Mouse (Mus musculus) kidney, embryonic 15.5 days (tissue): ENCODE measurements around the gene Vps51. TPM values are rescaled to one million over a fixed set of nuclear protein-coding genes. Genes with fewer than 3 reads are reported as not detected.

Experiments used
- ATAC-seq: fragments of 200-750 bp; cut with Nextera tagmentation; replicated peaks from 2 replicates; pipeline ENCODE4 v1.8.0; 2017; ENCODE audit warnings: moderate TSS enrichment; ENCODE audit not compliant: low FRiP score
- H3K27ac ChIP-seq: fragments of 300-500 bp; sonication (generic); 2 replicates; pipeline ENCODE4 v1.5.1; 2015; ENCODE audit warnings: mild to moderate bottlenecking, inconsistent platforms
- H3K27me3 ChIP-seq: fragments of 300-500 bp; sonication (generic); 2 replicates; pipeline ENCODE4 v1.6.1; 2015; ENCODE audit warnings: inconsistent platforms
- H3K36me3 ChIP-seq: fragments of 300-500 bp; sonication (generic); 2 replicates; pipeline ENCODE4 v1.6.1; 2015; ENCODE audit warnings: inconsistent platforms
- H3K4me1 ChIP-seq: fragments of 300-500 bp; sonication (generic); 2 replicates; pipeline ENCODE4 v1.6.1; 2015; ENCODE audit warnings: inconsistent platforms
- H3K4me2 ChIP-seq: fragments of 300-500 bp; sonication (generic); 2 replicates; pipeline ENCODE4 v1.6.1; 2015; ENCODE audit warnings: moderate library complexity, mild to moderate bottlenecking, inconsistent platforms
- H3K4me3 ChIP-seq: fragments of 300-500 bp; sonication (generic); replicated peaks from 2 replicates; pipeline ENCODE4 v1.5.1; 2015; ENCODE audit warnings: mild to moderate bottlenecking, inconsistent platforms
- H3K9ac ChIP-seq: fragments of 300-500 bp; sonication (generic); 2 replicates; pipeline ENCODE4 v1.6.1; 2015; ENCODE audit warnings: mild to moderate bottlenecking, inconsistent platforms
- H3K9me3 ChIP-seq: fragments of 300-500 bp; sonication (generic); replicated peaks from 2 replicates; pipeline ENCODE4 v1.6.1; 2016; ENCODE audit warnings: inconsistent platforms
- WGBS: fragments of 180-500 bp; shearing (Covaris S2); methylation state at CpG from one replicate; pipeline ENCODE4 v1.1.7; 2015; ENCODE audit warnings: mixed read lengths; 5-methylcytosine and 5-hydroxymethylcytosine counted together
- polyA plus RNA-seq: library from polyadenylated mRNA; unstranded; fragments of >200 nt; fragmentation: Nextera tagmentation; extraction: Ambion mirVana; gene quantifications from 2 replicates; pipeline ENCODE4 v1.2.1, GENCODE M21; 2015

The Vps51 gene
- polyA plus RNA-seq, 1 experiment from 2014 or later, result 78.5 TPM

DNA sequence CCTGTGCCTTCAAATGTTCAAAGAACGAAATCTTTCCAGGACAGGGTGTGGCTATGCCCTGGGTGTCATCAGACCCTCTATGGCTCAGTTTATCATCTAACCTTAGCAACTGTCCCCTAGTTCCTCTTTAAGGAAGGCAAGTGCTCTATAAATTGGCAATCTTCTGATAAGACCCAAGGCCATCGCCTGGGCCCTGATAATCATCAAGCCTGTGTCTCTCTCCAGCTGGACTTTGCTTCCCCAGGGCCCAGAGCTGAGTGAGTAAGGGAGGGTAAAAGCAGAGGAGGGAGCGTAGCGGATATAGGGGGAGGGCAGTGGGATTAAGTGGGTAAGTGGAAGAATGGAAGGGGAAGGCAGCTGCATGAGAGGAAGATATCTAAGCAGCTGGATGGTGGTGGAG, 27.4 kb upstream of the Vps51 start:
- ATAC-seq, result no peak

DNA sequence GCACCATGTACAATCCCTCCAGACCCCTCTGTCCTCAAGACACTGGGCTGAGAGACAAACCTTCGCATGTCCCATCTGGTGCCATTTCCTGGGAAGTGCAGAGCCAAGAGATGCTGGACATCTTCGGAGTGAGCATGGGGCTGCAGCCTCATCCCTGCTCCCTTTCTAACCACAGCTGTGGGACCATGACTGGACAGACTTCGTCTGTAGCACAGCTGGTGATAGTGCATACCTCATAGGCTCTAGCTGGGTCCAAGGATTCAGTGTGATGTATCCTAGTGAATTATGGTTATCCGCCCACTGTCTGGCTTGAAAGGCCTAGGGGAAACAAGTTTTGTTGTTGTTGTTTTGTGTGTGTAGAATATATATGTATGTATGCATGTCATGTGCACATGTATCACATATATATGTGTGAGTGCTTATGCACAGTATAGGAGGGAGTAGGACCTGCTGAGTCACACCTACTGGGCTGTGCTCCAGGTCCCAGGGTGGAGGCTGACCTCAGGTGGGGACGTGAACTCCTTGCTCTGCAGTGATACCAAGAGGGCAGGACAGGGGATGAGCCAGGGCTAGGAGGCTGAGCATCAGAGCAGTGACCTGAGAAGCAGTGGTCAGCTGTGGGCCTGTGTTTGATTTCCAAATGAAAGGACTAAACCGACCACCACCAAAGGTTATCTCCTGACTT, 25.3 kb upstream of the Vps51 start:
- Histone ChIP-seq H3K4me3 (no peak overlapping the region), H3K27ac (no peak overlapping the region), H3K4me2 (no peak overlapping the region), H3K4me1 (no peaks in the 10 kb centered on the region), H3K9me3 (no peaks in the 10 kb centered on the region), H3K27me3 (no peaks in the 10 kb centered on the region), H3K36me3 (peaks cover 26% of the 10 kb centered on the region), H3K9ac (no peak overlapping the region)
- WGBS, result 79% methylated on average over 6 of the region's 6 CpGs
- no peak for ATAC-seq

More for the DNA sequence above, 27.4 kb upstream of the Vps51 start:
- Histone ChIP-seq H3K9ac (no peak overlapping the region; the same call in 1 of the 2 replicates), H3K4me2 (no peak overlapping the region), H3K9me3 (no peaks in the 10 kb centered on the region), H3K4me1 (no peaks in the 10 kb centered on the region), H3K27me3 (no peaks in the 10 kb centered on the region), H3K4me3 (no peak overlapping the region), H3K36me3 (peaks cover 7% of the 10 kb centered on the region), H3K27ac (no peak overlapping the region)
- 83% methylated on average over 4 of the region's 4 CpGs for WGBS

DNA sequence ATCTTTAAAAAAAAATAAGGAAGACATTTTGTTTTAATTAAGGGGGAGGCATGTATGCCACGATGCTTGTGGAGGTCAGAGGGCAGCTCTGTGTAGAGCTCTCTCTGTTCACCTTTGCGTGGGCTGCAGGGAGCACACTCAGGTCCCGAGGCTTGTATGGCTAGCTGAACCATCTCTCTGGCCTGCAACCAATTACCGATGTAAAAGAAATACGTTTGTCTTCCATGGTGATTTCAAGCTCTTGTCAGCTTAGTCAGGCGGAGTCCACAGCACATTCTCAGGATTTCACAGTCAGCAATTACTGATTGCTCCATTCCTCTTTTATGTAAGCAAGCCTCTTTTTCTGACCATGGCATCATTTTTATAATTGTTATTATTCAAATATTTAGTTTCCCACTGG, 24.2 kb upstream of the Vps51 start:
- no peak overlapping the region for H3K4me2 ChIP-seq
- no peaks in the 10 kb centered on the region for H3K27me3 ChIP-seq
- H3K27ac ChIP-seq, result no peak overlapping the region
- no peaks in the 10 kb centered on the region for H3K4me1 ChIP-seq
- no peak overlapping the region for H3K4me3 ChIP-seq
- ATAC-seq, result no peak
- WGBS, result 56% methylated on average over 6 of the region's 6 CpGs
- H3K36me3 ChIP-seq, result peaks cover 29% of the 10 kb centered on the region
- H3K9me3 ChIP-seq, result no peaks in the 10 kb centered on the region
- no peak overlapping the region for H3K9ac ChIP-seq

- H3K36me3 ChIP-seq, result peaks cover 60% of the 10 kb centered on the region
- H3K27ac ChIP-seq, result no peak overlapping the region
- no peak for ATAC-seq
- H3K27me3 ChIP-seq, result no peaks in the 10 kb centered on the region
- H3K4me1 ChIP-seq, result no peaks in the 10 kb centered on the region
- 86% methylated on average over 3 of the region's 3 CpGs for WGBS
- no peak overlapping the region for H3K4me2 ChIP-seq
- no peaks in the 10 kb centered on the region for H3K9me3 ChIP-seq
- no peak overlapping the region for H3K4me3 ChIP-seq
- no peak overlapping the region for H3K9ac ChIP-seq
Observed at GRCm38 (mm10) chr19:6097847-6098246, 20.8 kb upstream of the Vps51 start.

- no peaks in the 10 kb centered on the region for H3K9me3 ChIP-seq
- H3K4me2 ChIP-seq, result no peak within 1 kb of the TSS
- H3K27ac ChIP-seq, result no peak within 1 kb of the TSS
- no peaks in the 10 kb centered on the region for H3K27me3 ChIP-seq
- H3K4me3 ChIP-seq, result no peak within 1 kb of the TSS
- no peaks in the 10 kb centered on the region for H3K4me1 ChIP-seq
- no peak for ATAC-seq
- no peak within 1 kb of the TSS for H3K9ac ChIP-seq
- WGBS, result 86% methylated on average over 7 of the region's 7 CpGs
- peaks cover 86% of the 10 kb centered on the region for H3K36me3 ChIP-seq
Observed at GRCm38 (mm10) chr19:6094119-6094518, 17.1 kb upstream of the Vps51 start, which contains the start of gene AC131692.1. TSS of gene AC131692.1 (plus strand) at chr19:6094419.

DNA sequence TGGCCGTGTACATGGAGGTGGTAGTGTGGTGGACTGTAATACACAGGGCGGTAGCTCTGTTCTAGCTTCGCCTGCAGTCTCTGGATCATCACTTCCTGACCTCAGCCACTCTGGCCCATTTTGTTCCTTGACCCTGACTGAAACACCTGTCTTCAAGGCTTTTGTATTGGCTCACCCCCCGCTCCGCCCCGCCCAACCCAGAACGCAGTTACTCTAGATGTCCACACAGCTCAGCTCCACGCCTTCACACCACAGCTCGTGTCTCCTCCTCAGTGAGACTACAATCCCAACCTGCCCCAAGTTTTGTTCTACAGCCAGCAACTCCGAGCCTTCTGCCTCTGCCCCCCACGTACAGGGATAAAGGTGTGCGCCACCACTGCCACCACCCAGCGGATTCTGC, 11.8 kb upstream of the Vps51 start:
- Histone ChIP-seq H3K36me3 (peaks cover 77% of the 10 kb centered on the region), H3K4me1 (peaks cover 15% of the 10 kb centered on the region), H3K27me3 (no peaks in the 10 kb centered on the region), H3K9ac (no peak overlapping the region), H3K27ac (no peak overlapping the region), H3K4me2 (no peak overlapping the region), H3K9me3 (no peaks in the 10 kb centered on the region), H3K4me3 (no peak overlapping the region)
- 91% methylated on average over 13 of the region's 13 CpGs for WGBS
- ATAC-seq, result no peak

- H3K9me3 ChIP-seq, result no peaks in the 10 kb centered on the region
- peak overlapping the region; percentile 80 for H3K4me2 ChIP-seq
- no peaks in the 10 kb centered on the region for H3K27me3 ChIP-seq
- H3K27ac ChIP-seq, result peak overlapping the region; percentile 72
- H3K36me3 ChIP-seq, result peaks cover 73% of the 10 kb centered on the region
- peak overlapping the region; percentile 67 for H3K9ac ChIP-seq
- peak; percentile 81 for ATAC-seq
- H3K4me1 ChIP-seq, result peaks cover 23% of the 10 kb centered on the region
- H3K4me3 ChIP-seq, result peak overlapping the region; percentile 64
- under 1% methylated on average over 17 of the region's 17 CpGs for WGBS
Observed at GRCm38 (mm10) chr19:6085417-6085879, 8.4 kb upstream of the Vps51 start.

DNA sequence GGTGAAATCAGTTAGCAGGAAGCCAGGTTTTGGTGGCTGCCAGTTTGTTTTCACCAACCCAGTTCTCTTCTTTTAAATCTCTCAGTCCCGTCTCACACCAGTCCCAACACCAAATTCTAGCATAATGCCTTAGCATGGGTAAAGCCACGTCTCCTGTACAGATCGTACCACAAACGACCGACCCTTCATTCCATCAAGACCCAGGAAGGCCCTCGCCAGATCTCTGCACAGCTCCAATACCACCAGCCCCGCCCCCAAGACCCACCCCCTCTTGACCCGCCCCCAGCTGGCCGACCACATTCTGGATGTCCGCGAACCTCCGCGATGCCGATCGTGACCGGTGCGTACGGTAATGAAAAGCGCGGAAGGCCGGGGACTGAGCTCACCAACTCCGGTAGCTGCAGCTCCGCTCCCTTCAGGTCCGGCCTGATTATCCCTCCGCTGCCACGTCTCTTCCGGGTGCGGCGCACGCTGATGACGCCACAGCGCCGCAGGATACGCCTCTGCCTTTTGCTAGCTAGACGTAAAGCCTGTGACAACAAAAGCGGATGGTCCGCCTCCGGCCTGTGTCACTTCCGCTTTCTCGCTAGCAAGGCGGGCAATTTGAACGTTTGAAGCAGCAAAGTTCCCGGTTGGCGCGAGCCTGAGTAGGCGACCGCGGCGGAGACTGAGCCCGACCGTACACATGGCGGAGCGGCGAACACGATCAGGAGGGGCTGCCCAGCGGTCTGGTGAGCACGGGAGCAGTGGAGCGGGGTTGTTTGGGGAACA, 7.6 kb upstream of the Vps51 start, which contains the start of the genes Zfpl1 and Cdca5:
TSS of gene Zfpl1 (minus strand) at position 479 of the 771 bp plus-strand sequence.
TSS of gene Cdca5 (plus strand) at position 506 of the 771 bp plus-strand sequence.
- Histone ChIP-seq H3K9ac (peak within 1 kb of the TSS; percentile 67), H3K4me3 (peak within 1 kb of the TSS; percentile 64), H3K27me3 (no peaks in the 10 kb centered on the region), H3K9me3 (no peaks in the 10 kb centered on the region), H3K27ac (peak within 1 kb of the TSS; percentile 72), H3K4me2 (peak within 1 kb of the TSS; percentile 80), H3K4me1 (peaks cover 23% of the 10 kb centered on the region), H3K36me3 (peaks cover 73% of the 10 kb centered on the region)
- peak; percentile 89 for ATAC-seq
- WGBS, result under 1% methylated on average over 58 of the region's 58 CpGs

DNA sequence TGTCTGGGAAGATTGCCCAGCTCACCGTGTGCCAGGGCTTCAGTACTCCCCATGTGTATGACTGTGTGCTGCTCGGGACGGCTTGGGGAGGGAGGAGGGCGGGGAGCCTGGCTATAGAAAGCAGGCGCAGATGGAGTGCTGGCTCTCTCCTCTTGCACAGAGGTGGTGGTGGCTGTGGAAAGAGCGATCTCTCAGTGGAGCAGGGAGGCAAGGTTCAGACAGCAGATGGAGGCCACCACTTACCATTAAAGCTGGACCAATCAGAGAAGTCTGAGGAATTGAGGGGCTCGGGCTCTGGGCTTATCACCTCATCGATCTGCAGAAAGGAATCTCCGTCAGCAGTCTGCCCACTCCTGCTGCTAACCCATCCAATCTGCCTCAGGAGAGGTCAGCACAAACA, 5.1 kb upstream of the Vps51 start, which contains the start of gene Gm28374:
TSS of gene Gm28374 (minus strand) at position 101 of the 400 bp plus-strand sequence.
- Histone ChIP-seq H3K36me3 (peaks cover 53% of the 10 kb centered on the region), H3K9me3 (no peaks in the 10 kb centered on the region), H3K27ac (no peak within 1 kb of the TSS), H3K9ac (no peak within 1 kb of the TSS), H3K4me1 (peaks cover 32% of the 10 kb centered on the region), H3K4me2 (no peak within 1 kb of the TSS), H3K27me3 (no peaks in the 10 kb centered on the region), H3K4me3 (peak within 1 kb of the TSS; percentile 64; the same call in 1 of the 2 replicates)
- 90% methylated on average over 9 of the region's 9 CpGs for WGBS
- no peak for ATAC-seq

DNA sequence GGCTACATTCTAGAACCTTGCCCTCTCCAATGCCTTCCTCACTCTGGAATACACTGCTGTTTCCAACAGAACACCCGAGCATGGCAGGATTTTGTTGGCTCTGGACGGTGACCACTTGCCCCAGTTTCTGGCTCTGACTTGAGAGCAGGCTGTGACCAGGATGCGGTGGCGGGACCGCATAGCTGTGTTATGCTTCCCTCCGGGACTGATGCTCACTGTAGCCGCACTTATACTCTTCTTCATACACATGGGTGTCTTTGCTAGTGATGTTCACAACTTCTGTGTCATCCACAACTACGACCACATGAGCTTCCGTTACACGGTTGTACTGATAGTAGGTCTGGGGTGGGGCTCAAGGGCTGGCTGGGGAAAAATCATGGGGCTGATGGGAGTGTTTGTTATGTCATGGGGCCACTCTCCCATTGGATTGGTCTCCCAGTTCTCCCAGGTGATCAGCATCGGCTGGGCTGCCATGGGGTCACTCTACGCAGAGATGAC, 3.0 kb upstream of the Vps51 start, which contains the start of gene Tmem262:
TSS of gene Tmem262 (plus strand) at position 51 of the 498 bp plus-strand sequence.
- Histone ChIP-seq H3K4me3 (no peak within 1 kb of the TSS), H3K9me3 (no peaks in the 10 kb centered on the region), H3K4me2 (no peak within 1 kb of the TSS), H3K9ac (no peak within 1 kb of the TSS), H3K4me1 (peaks cover 39% of the 10 kb centered on the region), H3K36me3 (peaks cover 47% of the 10 kb centered on the region), H3K27me3 (no peaks in the 10 kb centered on the region), H3K27ac (no peak within 1 kb of the TSS)
- 92% methylated on average over 12 of the region's 12 CpGs for WGBS
- ATAC-seq, result no peak

DNA sequence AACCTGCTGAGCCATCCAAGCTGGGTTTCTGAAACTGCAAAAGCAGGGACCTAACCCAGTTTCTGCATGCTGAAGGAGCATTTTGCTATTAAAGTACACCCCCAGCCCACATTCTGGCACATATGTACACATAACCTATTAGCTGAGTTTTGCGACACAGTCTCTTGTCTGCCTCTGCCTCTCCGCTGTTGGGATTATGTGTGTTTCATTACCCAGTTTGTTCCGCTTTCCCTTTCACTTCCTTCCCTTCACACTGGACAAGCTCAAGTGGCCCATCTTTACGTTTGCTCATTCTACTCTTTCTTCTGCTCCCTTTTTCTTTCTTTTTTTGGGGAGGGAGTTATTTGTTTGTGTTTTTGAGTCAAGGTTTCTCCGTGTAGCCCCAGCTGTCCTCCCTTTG, 3.1 kb downstream of the Vps51 start:
- H3K4me3 ChIP-seq, result no peak overlapping the region
- peaks cover 56% of the 10 kb centered on the region for H3K36me3 ChIP-seq
- H3K4me2 ChIP-seq, result no peak overlapping the region
- ATAC-seq, result no peak
- H3K27me3 ChIP-seq, result no peaks in the 10 kb centered on the region
- no peak overlapping the region for H3K27ac ChIP-seq
- 87% methylated on average over 5 of the region's 5 CpGs for WGBS
- H3K9me3 ChIP-seq, result no peaks in the 10 kb centered on the region
- peaks cover 30% of the 10 kb centered on the region for H3K4me1 ChIP-seq
- H3K9ac ChIP-seq, result no peak overlapping the region

DNA sequence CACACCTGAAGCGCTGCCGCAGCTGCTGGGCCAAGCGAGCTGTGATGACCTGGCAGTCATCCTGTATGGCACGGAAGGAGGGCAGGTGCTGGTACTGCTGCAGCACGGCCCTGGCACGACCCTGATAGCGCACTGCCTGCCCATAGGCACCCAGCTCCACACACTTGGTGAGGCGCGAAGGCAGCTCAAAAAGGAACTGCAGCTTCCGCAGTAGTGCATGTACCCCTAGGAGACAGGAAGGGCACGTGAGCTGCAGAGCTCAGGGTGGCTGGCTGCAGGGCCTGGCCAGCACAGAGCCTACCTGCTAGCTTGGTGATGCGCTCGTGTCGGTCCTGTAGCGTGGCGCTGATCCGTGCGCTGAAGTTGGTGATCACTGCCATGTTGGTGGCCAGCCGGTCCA, 5.8 kb downstream of the Vps51 start:
- peaks cover 40% of the 10 kb centered on the region for H3K4me1 ChIP-seq
- WGBS, result 93% methylated on average over 19 of the region's 19 CpGs
- no peak overlapping the region for H3K4me2 ChIP-seq
- no peak for ATAC-seq
- H3K9ac ChIP-seq, result no peak overlapping the region
- no peaks in the 10 kb centered on the region for H3K27me3 ChIP-seq
- peaks cover 60% of the 10 kb centered on the region for H3K36me3 ChIP-seq
- H3K27ac ChIP-seq, result no peak overlapping the region
- H3K4me3 ChIP-seq, result no peak overlapping the region
- H3K9me3 ChIP-seq, result no peaks in the 10 kb centered on the region
